Mouse (Mus musculus) kidney, adult 2 months (tissue): Measurements from ENCODE around the gene Akap6.

ENCODE experiments used
- CTCF ChIP-seq: fragments of 200-500 bp; conservative IDR thresholded peaks from 2 replicates; pipeline ENCODE4 v1.5.1; 2011; ENCODE audit warnings: low read depth, mild to moderate bottlenecking, control low read depth, low read length, moderate library complexity, mixed read lengths; ENCODE audit not compliant: insufficient read depth, insufficient read length
- POLR2A ChIP-seq: fragments of 200-500 bp; IDR thresholded peaks from one replicate; pipeline ENCODE4 v1.6.1; 2011; ENCODE audit warnings: low read depth, low read length, control low read depth

DNA sequence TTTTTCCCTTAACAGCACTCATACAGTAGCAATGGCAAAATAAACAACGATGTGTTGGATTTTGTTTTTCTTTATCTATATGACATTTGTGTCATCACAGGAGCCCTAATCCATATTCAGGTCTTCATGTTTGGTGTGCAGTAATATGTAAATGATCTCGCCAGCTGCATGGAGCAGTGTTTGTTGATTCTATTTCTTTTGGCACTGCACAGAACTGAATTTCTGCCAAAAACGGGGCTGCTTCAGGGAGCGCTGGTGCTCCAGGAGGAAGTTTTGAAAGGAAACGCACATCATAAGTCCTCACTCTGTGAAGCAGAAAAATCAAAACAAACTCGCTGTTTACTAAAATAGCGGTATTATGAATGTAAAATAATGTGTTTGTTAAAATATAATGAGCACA is 424.9 kb downstream of the Akap6 start:
- TF ChIP-seq CTCF (no peak), POLR2A (no peak)
